Mouse (Mus musculus) hindbrain, embryonic 10.5 days (tissue): ENCODE measurements around the gene Bsn. TPM values are rescaled to one million over a fixed set of nuclear protein-coding genes. Genes with fewer than 3 reads are reported as not detected.

Experiments used
- DNase-seq: peaks from one replicate; pipeline ENCODE4 v3.0.0-alpha.2; 2017; ENCODE audit warnings: low spot score
- H3K27ac ChIP-seq: fragments of 300-500 bp; sonication (generic); 2 replicates; pipeline ENCODE4 v1.5.1; 2016; ENCODE audit warnings: mild to moderate bottlenecking, moderate library complexity
- H3K27me3 ChIP-seq: fragments of 300-500 bp; sonication (generic); 2 replicates; pipeline ENCODE4 v1.6.1; 2016; ENCODE audit warnings: mild to moderate bottlenecking; ENCODE audit not compliant: poor library complexity, insufficient read depth, severe bottlenecking
- H3K36me3 ChIP-seq: fragments of 300-500 bp; sonication (generic); 2 replicates; pipeline ENCODE4 v1.6.1; 2016; ENCODE audit warnings: mild to moderate bottlenecking, moderate library complexity
- H3K4me1 ChIP-seq: fragments of 300-500 bp; sonication (generic); replicated peaks from 2 replicates; pipeline ENCODE4 v1.6.1; 2016; ENCODE audit warnings: mild to moderate bottlenecking
- H3K4me3 ChIP-seq: fragments of 300-500 bp; sonication (generic); 2 replicates; pipeline ENCODE4 v1.5.1; 2016; ENCODE audit warnings: mild to moderate bottlenecking, moderate library complexity
- H3K9me3 ChIP-seq: fragments of 300-500 bp; sonication (generic); 2 replicates; pipeline ENCODE4 v1.6.1; 2016; ENCODE audit warnings: mild to moderate bottlenecking, moderate library complexity
- WGBS: fragments of 180-500 bp; shearing (Covaris S2); methylation state at CpG from one replicate; pipeline ENCODE4 v1.1.7; 2016; 5-methylcytosine and 5-hydroxymethylcytosine counted together
- polyA plus RNA-seq: library from polyadenylated mRNA; unstranded; fragments of >200 nt; fragmentation: Nextera tagmentation; extraction: Ambion mirVana; gene quantifications from 2 replicates; pipeline ENCODE4 v1.2.1, GENCODE M21; 2016

The Bsn gene
- polyA plus RNA-seq, 1 experiment from 2014 or later = 2.4 TPM

- no peaks in the 10 kb centered on the region; the same call in 1 of the 2 replicates for H3K4me1 ChIP-seq
- WGBS = 50% methylated on average over 5 of the region's 5 CpGs
Measured at GRCm38 (mm10) chr9:108065491-108066011, 124.6 kb downstream of the Bsn start.

GRCm38 (mm10) chr9:108063361-108063760 lies 126.8 kb downstream of the Bsn start:
- no peak overlapping the region for H3K27ac ChIP-seq
- WGBS = 92% methylated on average over 12 of the region's 12 CpGs
- H3K36me3 ChIP-seq = peaks cover 74% of the 10 kb centered on the region
- no peaks in the 10 kb centered on the region for H3K9me3 ChIP-seq
- H3K4me3 ChIP-seq = no peak overlapping the region
- no peaks in the 10 kb centered on the region for H3K27me3 ChIP-seq
- H3K4me1 ChIP-seq = no peaks in the 10 kb centered on the region; the same call in 1 of the 2 replicates
- no peak for DNase-seq

More at GRCm38 (mm10) chr9:108065491-108066011, 124.6 kb downstream of the Bsn start:
- peaks cover 75% of the 10 kb centered on the region for H3K36me3 ChIP-seq
- no peak overlapping the region for H3K4me3 ChIP-seq
- H3K27ac ChIP-seq = no peak overlapping the region
- no peaks in the 10 kb centered on the region for H3K9me3 ChIP-seq
- H3K27me3 ChIP-seq = no peaks in the 10 kb centered on the region
- DNase-seq = peak; percentile 44

GRCm38 (mm10) chr9:108062142-108062541 lies 128.0 kb downstream of the Bsn start:
- H3K4me3 ChIP-seq = no peak overlapping the region
- H3K4me1 ChIP-seq = peaks cover 1% of the 10 kb centered on the region; the same call in 1 of the 2 replicates
- no peaks in the 10 kb centered on the region for H3K27me3 ChIP-seq
- 89% methylated on average over 3 of the region's 3 CpGs for WGBS
- no peak overlapping the region for H3K27ac ChIP-seq
- peaks cover 85% of the 10 kb centered on the region for H3K36me3 ChIP-seq
- DNase-seq = no peak
- H3K9me3 ChIP-seq = no peaks in the 10 kb centered on the region

GRCm38 (mm10) chr9:108058291-108058690 lies 131.9 kb downstream of the Bsn start:
- H3K36me3 ChIP-seq = peaks cover 92% of the 10 kb centered on the region
- H3K9me3 ChIP-seq = no peaks in the 10 kb centered on the region
- no peak overlapping the region for H3K27ac ChIP-seq
- H3K4me1 ChIP-seq = peaks cover 9% of the 10 kb centered on the region
- H3K4me3 ChIP-seq = no peak overlapping the region
- no peaks in the 10 kb centered on the region for H3K27me3 ChIP-seq
- WGBS = 95% methylated on average over 9 of the region's 9 CpGs
- DNase-seq = no peak

- Histone ChIP-seq H3K27ac (no peak overlapping the region), H3K9me3 (no peaks in the 10 kb centered on the region), H3K27me3 (no peaks in the 10 kb centered on the region), H3K36me3 (peaks cover 88% of the 10 kb centered on the region), H3K4me3 (no peak overlapping the region), H3K4me1 (peaks cover 17% of the 10 kb centered on the region)
- no peak for DNase-seq
- 89% methylated on average over 5 of the region's 5 CpGs for WGBS
Measured at GRCm38 (mm10) chr9:108057262-108057562, 133.0 kb downstream of the Bsn start.

GRCm38 (mm10) chr9:108056361-108057261 lies 133.6 kb downstream of the Bsn start:
- H3K27me3 ChIP-seq = no peaks in the 10 kb centered on the region
- no peak for DNase-seq
- H3K36me3 ChIP-seq = peaks cover 88% of the 10 kb centered on the region
- H3K9me3 ChIP-seq = no peaks in the 10 kb centered on the region
- H3K4me1 ChIP-seq = peaks cover 17% of the 10 kb centered on the region
- no peak overlapping the region for H3K27ac ChIP-seq
- WGBS = 77% methylated on average over 28 of the region's 28 CpGs
- H3K4me3 ChIP-seq = no peak overlapping the region; the same call in 1 of the 2 replicates

GRCm38 (mm10) chr9:108055661-108056237 lies 134.4 kb downstream of the Bsn start:
- H3K27me3 ChIP-seq = no peaks in the 10 kb centered on the region
- peaks cover 91% of the 10 kb centered on the region for H3K36me3 ChIP-seq
- no peak overlapping the region for H3K4me3 ChIP-seq
- H3K9me3 ChIP-seq = no peaks in the 10 kb centered on the region
- peaks cover 17% of the 10 kb centered on the region for H3K4me1 ChIP-seq
- DNase-seq = no peak
- H3K27ac ChIP-seq = no peak overlapping the region
- WGBS = 89% methylated on average over 6 of the region's 6 CpGs

GRCm38 (mm10) chr9:108055061-108055460 lies 135.1 kb downstream of the Bsn start:
- H3K4me1 ChIP-seq = peaks cover 20% of the 10 kb centered on the region
- H3K4me3 ChIP-seq = no peak overlapping the region
- H3K27ac ChIP-seq = no peak overlapping the region
- H3K27me3 ChIP-seq = no peaks in the 10 kb centered on the region
- peaks cover 93% of the 10 kb centered on the region for H3K36me3 ChIP-seq
- 76% methylated on average over 1 of the region's 1 CpGs for WGBS
- no peaks in the 10 kb centered on the region for H3K9me3 ChIP-seq
- no peak for DNase-seq

GRCm38 (mm10) chr9:108054331-108055040 lies 135.7 kb downstream of the Bsn start:
- H3K27ac ChIP-seq = no peak overlapping the region
- DNase-seq = no peak
- WGBS = 93% methylated on average over 22 of the region's 22 CpGs
- no peak overlapping the region for H3K4me3 ChIP-seq
- H3K4me1 ChIP-seq = peaks cover 25% of the 10 kb centered on the region
- no peaks in the 10 kb centered on the region for H3K27me3 ChIP-seq
- peaks cover 87% of the 10 kb centered on the region for H3K36me3 ChIP-seq
- no peaks in the 10 kb centered on the region for H3K9me3 ChIP-seq

- DNase-seq = no peak
- no peak overlapping the region for H3K27ac ChIP-seq
- H3K4me3 ChIP-seq = no peak overlapping the region
- WGBS = 93% methylated on average over 15 of the region's 15 CpGs
- no peaks in the 10 kb centered on the region for H3K9me3 ChIP-seq
- peaks cover 80% of the 10 kb centered on the region for H3K36me3 ChIP-seq
- peaks cover 27% of the 10 kb centered on the region for H3K4me1 ChIP-seq
- no peaks in the 10 kb centered on the region for H3K27me3 ChIP-seq
Measured at GRCm38 (mm10) chr9:108053665-108054225, 136.4 kb downstream of the Bsn start.

GRCm38 (mm10) chr9:108052885-108053664 lies 137.1 kb downstream of the Bsn start, which contains the start of gene Amigo3:
Gene Amigo3 (plus strand): TSS chr9:108053159.
- Histone ChIP-seq H3K4me3 (peak within 1 kb of the TSS; percentile 32), H3K4me1 (peaks cover 33% of the 10 kb centered on the region), H3K27me3 (no peaks in the 10 kb centered on the region), H3K27ac (peak within 1 kb of the TSS; percentile 51; the same call in 1 of the 2 replicates), H3K9me3 (no peaks in the 10 kb centered on the region), H3K36me3 (peaks cover 73% of the 10 kb centered on the region)
- DNase-seq = peak; percentile 95
- 55% methylated on average over 20 of the region's 20 CpGs for whole genome bisulfite sequencing

- WGBS = 70% methylated on average over 7 of the region's 7 CpGs
- H3K27ac ChIP-seq = no peak overlapping the region
- peaks cover 73% of the 10 kb centered on the region for H3K36me3 ChIP-seq
- no peak overlapping the region for H3K4me3 ChIP-seq
- no peaks in the 10 kb centered on the region for H3K27me3 ChIP-seq
- H3K9me3 ChIP-seq = no peaks in the 10 kb centered on the region
- DNase-seq = no peak
- H3K4me1 ChIP-seq = peaks cover 40% of the 10 kb centered on the region
Measured at GRCm38 (mm10) chr9:108052411-108052810, 137.8 kb downstream of the Bsn start.
